Mouse (Mus musculus): ENCODE data around the gene Rin2. TPM values are rescaled to one million over a fixed set of nuclear protein-coding genes. Genes with fewer than 3 reads are reported as not detected.

Gene Rin2
- polyA plus RNA-seq, 1 experiment = 6.3 TPM

- Histone ChIP-seq H3K4me1 (ENCODE audit: control insufficient read depth, insufficient read depth, insufficient read length, low read length) (no peaks in the 10 kb centered on the region), H3K36me3 (ENCODE audit: control insufficient read depth, insufficient read depth, low read length) (peaks cover 64% of the 10 kb centered on the region), H3K27me3 (ENCODE audit: control insufficient read depth, insufficient read depth, low read length) (no peaks in the 10 kb centered on the region), H3K4me3 (ENCODE audit: low read depth, low read length) (no peak overlapping the region), H3K27ac (ENCODE audit: insufficient read depth, low read depth, low read length) (no peak overlapping the region)
- WGBS = 77% methylated on average over 8 of the region's 8 CpGs
- TF ChIP-seq POLR2A (IDR thresholded peaks at IDR 0.05; ENCODE audit: low read depth, low read length) = no peak
- TF ChIP-seq CTCF (IDR thresholded peaks at IDR 0.05; ENCODE audit: extremely low read depth, insufficient read length, insufficient replicate concordance, low read depth, low read length) = no peak
Measured at GRCm38 (mm10) chr2:145920941-145921650, 246.1 kb downstream of the Rin2 start.

- TF ChIP-seq CTCF (IDR thresholded peaks at IDR 0.05; ENCODE audit: extremely low read depth, insufficient read length, insufficient replicate concordance, low read depth, low read length) (no peak), POLR2A (IDR thresholded peaks at IDR 0.05; ENCODE audit: low read depth, low read length) (peak; percentile 66)
- Histone ChIP-seq H3K4me1 (ENCODE audit: control insufficient read depth, insufficient read depth, insufficient read length, low read length) (peaks cover 3% of the 10 kb centered on the region; the same call in 1 of the 2 replicates), H3K36me3 (ENCODE audit: control insufficient read depth, insufficient read depth, low read length) (peaks cover 9% of the 10 kb centered on the region), H3K4me3 (ENCODE audit: low read depth, low read length) (peak within 1 kb of the TSS; percentile 96), H3K27me3 (ENCODE audit: control insufficient read depth, insufficient read depth, low read length) (no peaks in the 10 kb centered on the region; the same call in 1 of the 2 replicates), H3K27ac (ENCODE audit: insufficient read depth, low read depth, low read length) (0 out of 2 replicates have a peak within 1 kb of the TSS, but pooled peaks have one; percentile 18)
- under 1% methylated on average over 61 of the region's 61 CpGs for WGBS
Measured at GRCm38 (mm10) chr2:145934339-145935231, 259.6 kb downstream of the Rin2 start, which contains the start of the genes Cfap61 and Crnkl1. Gene Cfap61, plus strand, starts transcription at chr2:145934784. Gene Crnkl1, minus strand, starts transcription at chr2:145935014.

- no peak overlapping the region for H3K27ac ChIP-seq (ENCODE audit: insufficient read depth, low read depth, low read length)
- H3K36me3 ChIP-seq (ENCODE audit: control insufficient read depth, insufficient read depth, low read length) = no peaks in the 10 kb centered on the region; the same call in 1 of the 2 replicates
- TF ChIP-seq POLR2A (IDR thresholded peaks at IDR 0.05; ENCODE audit: low read depth, low read length) (no peak), CTCF (IDR thresholded peaks at IDR 0.05; ENCODE audit: extremely low read depth, insufficient read length, insufficient replicate concordance, low read depth, low read length) (no peak)
- no peak overlapping the region for H3K4me3 ChIP-seq (ENCODE audit: low read depth, low read length)
- H3K27me3 ChIP-seq (ENCODE audit: control insufficient read depth, insufficient read depth, low read length) = no peaks in the 10 kb centered on the region; the same call in 1 of the 2 replicates
- peaks cover 3% of the 10 kb centered on the region; the same call in 1 of the 2 replicates for H3K4me1 ChIP-seq (ENCODE audit: control insufficient read depth, insufficient read depth, insufficient read length, low read length)
- 70% methylated on average over 8 of the region's 8 CpGs for WGBS
Measured at GRCm38 (mm10) chr2:145936975-145937374, 262.0 kb downstream of the Rin2 start.

Other genes with a start within 250 kb of the Rin2 start
- 7.4 and 13.2 TPM in 2 replicates for gene Naa20, start 226.9 kb downstream of the Rin2 start, polyA plus RNA-seq (2012; rRNA removed)

Data from small intestine, adult 2 months (tissue).